Mouse (Mus musculus) myocyte (in vitro differentiated cells): ENCODE measurements around the gene Nup107. TPM values are rescaled to one million over a fixed set of nuclear protein-coding genes. Genes with fewer than 3 reads are reported as not detected.

Source experiments
- H3K27me3 ChIP-seq: one replicate; pipeline ENCODE4 v1.6.1; 2011; ENCODE audit not compliant: control insufficient read depth, insufficient read depth, insufficient read length
- H3K36me3 ChIP-seq: one replicate; pipeline ENCODE4 v1.6.1; 2011; ENCODE audit not compliant: control insufficient read depth, insufficient read depth
- H3K4me2 ChIP-seq: one replicate; pipeline ENCODE4 v1.6.1; 2011; ENCODE audit warnings: low read depth, control low read depth
- H3K4me3 ChIP-seq: one replicate; pipeline ENCODE4 v1.5.1; 2011; ENCODE audit warnings: mild to moderate bottlenecking, control low read depth, moderate library complexity
- H3K79me2 ChIP-seq: one replicate; pipeline ENCODE4 v1.6.1; 2011; ENCODE audit not compliant: control insufficient read depth, insufficient read depth
- H3ac ChIP-seq: one replicate; pipeline ENCODE4 v1.6.1; 2011; ENCODE audit not compliant: control insufficient read depth, insufficient read length
- CEBPB ChIP-seq: IDR thresholded peaks from 2 replicates; pipeline ENCODE4 v1.6.1; 2011; ENCODE audit warnings: mild to moderate bottlenecking, moderate library complexity; ENCODE audit not compliant: poor library complexity, insufficient read depth, severe bottlenecking
- E2F4 ChIP-seq: IDR thresholded peaks from one replicate; pipeline ENCODE4 v1.6.1; 2011; ENCODE audit warnings: mild to moderate bottlenecking, control low read depth, moderate library complexity; ENCODE audit not compliant: insufficient read depth
- MAX ChIP-seq: IDR thresholded peaks from one replicate; pipeline ENCODE4 v1.6.1; 2011; ENCODE audit warnings: low read depth, mild to moderate bottlenecking, control low read depth
- MYOD1 ChIP-seq, 3 experiments: IDR thresholded peaks; one replicate each; pipeline ENCODE4 v1.6.1; 2011; ENCODE audit warnings: control low read depth in 2 of 3, low read depth in 2 of 3, mild to moderate bottlenecking in 2 of 3, moderate library complexity in 1 of 3; ENCODE audit not compliant: insufficient read length in 2 of 3, control insufficient read depth in 1 of 3
- MYOG ChIP-seq, 3 experiments: IDR thresholded peaks; one replicate each; pipeline ENCODE4 v1.6.1; 2011; ENCODE audit warnings: control low read depth in 2 of 3, low read depth in 2 of 3, mild to moderate bottlenecking in 2 of 3; ENCODE audit not compliant: insufficient read length in 2 of 3, control insufficient read depth in 1 of 3, insufficient read depth in 1 of 3
- POLR2A ChIP-seq: IDR thresholded peaks from one replicate; pipeline ENCODE4 v1.6.1; 2011; ENCODE audit warnings: low read depth, mild to moderate bottlenecking, control low read depth, moderate library complexity; ENCODE audit not compliant: insufficient read length
- POLR2AphosphoS2 ChIP-seq: IDR thresholded peaks from one replicate; pipeline ENCODE4 v1.6.1; 2011; ENCODE audit warnings: low read depth, control low read depth; ENCODE audit not compliant: insufficient read length
- REST ChIP-seq: IDR thresholded peaks from one replicate; pipeline ENCODE4 v1.6.1; 2011; ENCODE audit warnings: mild to moderate bottlenecking, control low read depth, moderate library complexity; ENCODE audit not compliant: insufficient read depth, insufficient read length
- SRF ChIP-seq: IDR thresholded peaks from one replicate; pipeline ENCODE4 v1.6.1; 2011; ENCODE audit warnings: low read depth; ENCODE audit not compliant: control insufficient read depth, insufficient read length
- TCF12 ChIP-seq: IDR thresholded peaks from one replicate; pipeline ENCODE4 v1.6.1; 2011; ENCODE audit warnings: mild to moderate bottlenecking, control low read depth; ENCODE audit not compliant: poor library complexity, insufficient read depth, severe bottlenecking
- TCF3 ChIP-seq: IDR thresholded peaks from one replicate; pipeline ENCODE4 v1.6.1; 2011; ENCODE audit warnings: low read depth, control low read depth; ENCODE audit not compliant: insufficient read length
- USF1 ChIP-seq: IDR thresholded peaks from one replicate; pipeline ENCODE4 v1.6.1; 2011; ENCODE audit warnings: low read depth, mild to moderate bottlenecking, control low read depth, moderate library complexity
- polyA plus RNA-seq: library from polyadenylated mRNA; unstranded; fragments of >200 nt; fragmentation: generic; extraction: Trizol; gene quantifications from one replicate; pipeline ENCODE4 v1.2.1, GENCODE M21; 2012; ENCODE audit warnings: missing spikeins

The Nup107 gene
- polyA plus RNA-seq, 1 experiment: 16.8 TPM

- no peak overlapping the region for H3K4me3 ChIP-seq
- peaks cover 67% of the 10 kb centered on the region for H3K79me2 ChIP-seq
- peaks cover 44% of the 10 kb centered on the region for H3K36me3 ChIP-seq
- H3K4me2 ChIP-seq: no peak overlapping the region
- H3K27me3 ChIP-seq: no peaks in the 10 kb centered on the region
- no peak overlapping the region for H3ac ChIP-seq
- TF ChIP-seq TCF3 (no peak), USF1 (no peak), MAX (no peak)
Observed at GRCm38 (mm10) chr10:117823321-117823720, 30.8 kb upstream of the Nup107 start.

DNA sequence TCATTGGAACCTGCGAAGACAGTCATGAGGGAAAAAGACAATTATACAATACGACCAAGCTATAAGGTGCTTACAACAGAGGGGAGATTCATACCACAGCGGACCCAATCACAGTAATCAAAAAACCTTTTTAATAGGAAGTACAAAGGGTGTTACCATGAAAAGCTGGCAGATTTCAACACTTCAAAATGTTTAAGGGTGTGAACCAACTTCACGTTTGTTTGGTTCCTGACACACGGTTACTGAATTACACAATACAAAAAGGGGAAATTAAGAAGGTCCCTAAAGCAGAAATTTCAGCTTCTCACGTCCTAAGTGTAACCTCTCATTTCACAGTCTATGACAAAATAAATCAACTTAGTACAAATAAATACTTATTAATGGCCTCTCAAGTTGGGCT, 26.1 kb upstream of the Nup107 start:
- TF ChIP-seq TCF12 (no peak), POLR2A (no peak), SRF (no peak), CEBPB (no peak), MYOD1 (IDR thresholded peaks at IDR 0.05; ENCODE audit: control insufficient read depth in 1 of 3, insufficient read length in 2 of 3, low read depth in 2 of 3) (no peak), USF1 (no peak)
- no peak overlapping the region for H3ac ChIP-seq
- H3K79me2 ChIP-seq: peaks cover 20% of the 10 kb centered on the region
- H3K4me3 ChIP-seq: no peak overlapping the region
- H3K27me3 ChIP-seq: no peaks in the 10 kb centered on the region
- H3K4me2 ChIP-seq: no peak overlapping the region
- H3K36me3 ChIP-seq: peaks cover 79% of the 10 kb centered on the region

DNA sequence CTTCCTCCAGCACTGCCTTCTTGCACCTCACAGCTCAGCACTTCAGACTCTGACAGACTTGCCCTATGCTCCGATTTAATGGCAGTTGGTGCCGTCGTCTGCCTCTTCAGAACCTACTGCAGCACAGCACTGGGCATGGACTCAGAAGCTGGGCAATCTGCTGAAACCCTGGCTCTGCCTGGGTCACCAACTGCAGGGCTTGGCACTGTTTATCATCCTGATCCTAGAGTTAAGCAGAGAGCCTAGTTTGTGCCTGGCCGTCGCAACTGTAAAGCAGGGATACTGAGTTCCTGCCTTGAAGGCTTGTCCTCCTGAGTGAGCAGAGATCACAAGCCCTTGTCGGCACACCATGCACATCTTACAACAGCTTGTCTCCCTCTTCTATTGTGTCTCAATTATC, 24.2 kb upstream of the Nup107 start:
- H3K4me3 ChIP-seq: no peak overlapping the region
- peaks cover 65% of the 10 kb centered on the region for H3K36me3 ChIP-seq
- no peaks in the 10 kb centered on the region for H3K27me3 ChIP-seq
- H3K79me2 ChIP-seq: peaks cover 7% of the 10 kb centered on the region
- TF ChIP-seq TCF3 (no peak), CEBPB (no peak), REST (no peak), USF1 (no peak), POLR2A (no peak), TCF12 (no peak), MAX (no peak), MYOG (IDR thresholded peaks at IDR 0.05; ENCODE audit: control insufficient read depth in 1 of 3, insufficient read depth in 1 of 3, insufficient read length in 2 of 3, low read depth in 2 of 3) (no peak), E2F4 (no peak), SRF (no peak), MYOD1 (IDR thresholded peaks at IDR 0.05; ENCODE audit: control insufficient read depth in 1 of 3, insufficient read length in 2 of 3, low read depth in 2 of 3) (no peak), POLR2AphosphoS2 (no peak)
- no peak overlapping the region for H3K4me2 ChIP-seq
- H3ac ChIP-seq: no peak overlapping the region

GRCm38 (mm10) chr10:117812501-117812900, 20.0 kb upstream of the Nup107 start:
- Histone ChIP-seq H3K36me3 (peaks cover 32% of the 10 kb centered on the region), H3K4me2 (no peak overlapping the region), H3K27me3 (no peaks in the 10 kb centered on the region), H3K79me2 (no peaks in the 10 kb centered on the region), H3ac (no peak overlapping the region), H3K4me3 (no peak overlapping the region)
- no peak for TF ChIP-seq MYOG (IDR thresholded peaks at IDR 0.05; ENCODE audit: control insufficient read depth in 1 of 3, insufficient read depth in 1 of 3, insufficient read length in 2 of 3, low read depth in 2 of 3)
- no peak for TF ChIP-seq TCF3
- no peak for TF ChIP-seq MAX
- no peak for TF ChIP-seq E2F4
- no peak for TF ChIP-seq POLR2A
- TF ChIP-seq USF1: no peak
- TF ChIP-seq POLR2AphosphoS2: no peak
- TF ChIP-seq CEBPB: no peak
- TF ChIP-seq TCF12: no peak
- no peak for TF ChIP-seq REST
- TF ChIP-seq SRF: no peak
- no peak for TF ChIP-seq MYOD1 (IDR thresholded peaks at IDR 0.05; ENCODE audit: control insufficient read depth in 1 of 3, insufficient read length in 2 of 3, low read depth in 2 of 3)

- H3K4me3 ChIP-seq: no peak overlapping the region
- H3K79me2 ChIP-seq: no peaks in the 10 kb centered on the region
- no peaks in the 10 kb centered on the region for H3K27me3 ChIP-seq
- H3K4me2 ChIP-seq: no peak overlapping the region
- TF ChIP-seq E2F4: no peak
- TF ChIP-seq TCF12: no peak
- TF ChIP-seq MYOG (IDR thresholded peaks at IDR 0.05; ENCODE audit: control insufficient read depth in 1 of 3, insufficient read depth in 1 of 3, insufficient read length in 2 of 3, low read depth in 2 of 3): no peak
- no peak for TF ChIP-seq TCF3
- no peak for TF ChIP-seq MYOD1 (IDR thresholded peaks at IDR 0.05; ENCODE audit: control insufficient read depth in 1 of 3, insufficient read length in 2 of 3, low read depth in 2 of 3)
- TF ChIP-seq USF1: no peak
- H3ac ChIP-seq: no peak overlapping the region
- peaks cover 25% of the 10 kb centered on the region for H3K36me3 ChIP-seq
Observed at GRCm38 (mm10) chr10:117811555-117811954, 19.1 kb upstream of the Nup107 start.
